Mouse (Mus musculus) midbrain, embryonic 16.5 days (tissue): Measurements from ENCODE around the gene Wdr45b. TPM values are rescaled to one million over a fixed set of nuclear protein-coding genes. Genes with fewer than 3 reads are reported as not detected.
A peak's percentile ranks its signal among the peaks of the same experiment; 100 is the strongest.
"Not testable (repeated sequence)": the region's sequence is repeated elsewhere in the genome, so short reads cannot be mapped to it uniquely, and the experiment has no call there.

Experiments used
- ATAC-seq: fragments of 200-750 bp; cut with Nextera tagmentation; 2 replicates; pipeline ENCODE4 v1.8.0; 2017; ENCODE audit warnings: moderate TSS enrichment
- H3K27ac ChIP-seq: fragments of 300-500 bp; sonication (generic); 2 replicates; pipeline ENCODE4 v1.5.1; 2014; ENCODE audit warnings: mild to moderate bottlenecking, low read length, mixed read lengths
- H3K27me3 ChIP-seq: fragments of 300-500 bp; sonication (generic); 2 replicates; pipeline ENCODE4 v1.6.1; 2014; ENCODE audit warnings: low read depth, low read length, mixed read lengths; ENCODE audit not compliant: control insufficient read depth, insufficient read depth
- H3K36me3 ChIP-seq: fragments of 300-500 bp; sonication (generic); 2 replicates; pipeline ENCODE4 v1.6.1; 2014; ENCODE audit warnings: mild to moderate bottlenecking, low read length, moderate library complexity, mixed read lengths; ENCODE audit not compliant: control insufficient read depth, insufficient read depth
- H3K4me1 ChIP-seq: fragments of 300-500 bp; sonication (generic); 2 replicates; pipeline ENCODE4 v1.6.1; 2014; ENCODE audit warnings: mild to moderate bottlenecking, low read length, mixed read lengths; ENCODE audit not compliant: control insufficient read depth, insufficient read depth
- H3K4me2 ChIP-seq: fragments of 300-500 bp; sonication (generic); 2 replicates; pipeline ENCODE4 v1.6.1; 2014; ENCODE audit warnings: mild to moderate bottlenecking, low read length, mixed read lengths
- H3K4me3 ChIP-seq: fragments of 300-500 bp; sonication (generic); 2 replicates; pipeline ENCODE4 v1.5.1; 2014; ENCODE audit warnings: low read depth, mild to moderate bottlenecking, low read length, moderate library complexity, mixed read lengths
- H3K9ac ChIP-seq: fragments of 300-500 bp; sonication (generic); 2 replicates; pipeline ENCODE4 v1.6.1; 2014; ENCODE audit warnings: low read depth, low read length, mixed read lengths
- H3K9me3 ChIP-seq: fragments of 300-500 bp; sonication (generic); replicated peaks from 2 replicates; pipeline ENCODE4 v1.6.1; 2014; ENCODE audit warnings: mild to moderate bottlenecking, low read length, mixed read lengths; ENCODE audit not compliant: control insufficient read depth, poor library complexity, severe bottlenecking
- WGBS: fragments of 180-500 bp; shearing (Covaris S2); extraction: QIAGEN DNeasy Blood & Tissue Kit; methylation state at CpG from one replicate; pipeline ENCODE4 v1.1.7; 2014; 5-methylcytosine and 5-hydroxymethylcytosine counted together
- polyA plus RNA-seq: library from polyadenylated mRNA; unstranded; fragments of >200 nt; fragmentation: Nextera tagmentation; extraction: Ambion mirVana; gene quantifications from 2 replicates; pipeline ENCODE4 v1.2.1, GENCODE M21; 2015

Gene Wdr45b
- polyA plus RNA-seq, 1 experiment from 2014 or later = 83.4 TPM

DNA sequence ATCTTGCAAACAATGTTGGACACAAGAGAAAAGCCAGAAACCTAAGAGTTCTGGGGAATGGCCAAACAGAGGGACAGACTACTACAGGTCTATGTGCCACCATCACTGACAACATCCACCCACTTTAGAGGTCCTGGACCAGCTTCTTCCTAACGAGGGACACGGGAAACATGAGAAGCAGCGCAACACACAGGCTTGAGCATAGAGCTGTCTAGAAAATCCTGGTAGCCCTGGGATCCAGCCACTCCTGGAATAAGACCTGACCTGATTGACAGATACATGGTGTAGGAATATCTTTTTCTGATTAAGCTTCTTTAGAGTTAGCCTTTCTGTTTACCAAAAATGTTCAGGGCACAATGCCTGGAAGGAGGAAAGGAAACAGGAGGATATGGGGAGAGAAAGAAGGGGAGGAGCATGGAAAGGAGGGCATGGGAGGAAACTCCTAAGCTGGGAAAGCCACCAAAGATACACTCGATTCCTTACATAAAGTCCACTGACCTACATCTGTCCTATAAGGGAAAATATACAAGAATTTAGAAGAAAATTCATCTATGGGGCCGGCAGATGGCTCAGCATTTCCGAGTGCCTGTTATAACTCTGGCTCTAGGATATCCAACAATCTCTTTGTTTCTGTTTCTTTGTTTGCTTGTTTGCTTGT is 16.2 kb upstream of the Wdr45b start:
- H3K4me1 ChIP-seq = no peaks in the 10 kb centered on the region
- no peak overlapping the region for H3K4me3 ChIP-seq
- ATAC-seq = no peak
- H3K27me3 ChIP-seq = no peaks in the 10 kb centered on the region
- 86% methylated on average over 6 of the region's 6 CpGs for WGBS
- H3K36me3 ChIP-seq = no peaks in the 10 kb centered on the region
- H3K9me3 ChIP-seq = no peaks in the 10 kb centered on the region
- H3K9ac ChIP-seq = no peak overlapping the region
- no peak overlapping the region for H3K4me2 ChIP-seq
- H3K27ac ChIP-seq = no peak overlapping the region

DNA sequence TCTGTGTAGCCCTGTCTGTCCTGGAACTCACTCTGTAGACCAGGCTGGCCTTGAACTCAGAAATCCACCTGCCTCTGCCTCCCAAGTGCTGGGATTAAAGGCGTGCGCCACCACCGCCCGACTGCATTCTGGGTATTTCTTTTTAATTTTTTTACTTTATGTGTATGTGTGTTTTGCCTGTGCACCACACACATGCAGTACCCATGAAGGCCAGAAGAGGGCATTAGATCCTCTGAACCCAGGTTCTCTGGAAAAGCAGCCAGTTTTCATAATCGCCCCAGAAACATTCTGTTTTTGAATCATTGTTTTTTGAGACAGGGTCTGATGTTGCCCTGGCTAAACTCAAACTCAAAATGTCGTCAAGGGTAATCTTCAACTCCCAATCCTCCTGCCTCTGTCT is 15.4 kb upstream of the Wdr45b start:
- Histone ChIP-seq H3K4me2 (no peak overlapping the region), H3K27me3 (no peaks in the 10 kb centered on the region), H3K36me3 (no peaks in the 10 kb centered on the region), H3K4me3 (no peak overlapping the region), H3K9me3 (no peaks in the 10 kb centered on the region), H3K4me1 (no peaks in the 10 kb centered on the region), H3K27ac (no peak overlapping the region), H3K9ac (no peak overlapping the region)
- no peak for ATAC-seq
- 58% methylated on average over 6 of the region's 6 CpGs for WGBS

DNA sequence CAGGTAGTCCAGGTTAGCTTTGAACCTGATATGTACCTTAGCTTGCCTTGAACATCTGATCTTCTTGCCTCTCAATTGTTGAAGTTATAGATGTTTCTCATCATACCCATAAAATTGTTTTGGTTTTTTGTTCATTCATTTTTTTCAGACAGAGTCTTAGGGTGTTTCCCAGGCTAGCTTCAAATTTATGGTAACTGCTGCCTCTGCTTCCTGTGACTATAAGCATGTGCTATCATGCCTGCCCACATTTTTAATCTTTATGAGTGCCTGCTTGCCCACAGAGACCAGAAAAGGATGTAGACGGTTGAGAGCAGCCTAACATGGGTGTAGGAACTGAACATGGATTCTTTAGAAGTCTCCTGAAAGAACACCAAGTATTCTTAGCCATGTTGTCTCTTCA is 14.5 kb upstream of the Wdr45b start:
- no peak overlapping the region for H3K4me2 ChIP-seq
- WGBS = 84% methylated on average over 1 of the region's 1 CpGs
- H3K9me3 ChIP-seq = no peaks in the 10 kb centered on the region
- H3K4me3 ChIP-seq = no peak overlapping the region
- no peak for ATAC-seq
- H3K27ac ChIP-seq = no peak overlapping the region
- H3K36me3 ChIP-seq = no peaks in the 10 kb centered on the region
- H3K4me1 ChIP-seq = no peaks in the 10 kb centered on the region
- no peak overlapping the region for H3K9ac ChIP-seq
- no peaks in the 10 kb centered on the region for H3K27me3 ChIP-seq

DNA sequence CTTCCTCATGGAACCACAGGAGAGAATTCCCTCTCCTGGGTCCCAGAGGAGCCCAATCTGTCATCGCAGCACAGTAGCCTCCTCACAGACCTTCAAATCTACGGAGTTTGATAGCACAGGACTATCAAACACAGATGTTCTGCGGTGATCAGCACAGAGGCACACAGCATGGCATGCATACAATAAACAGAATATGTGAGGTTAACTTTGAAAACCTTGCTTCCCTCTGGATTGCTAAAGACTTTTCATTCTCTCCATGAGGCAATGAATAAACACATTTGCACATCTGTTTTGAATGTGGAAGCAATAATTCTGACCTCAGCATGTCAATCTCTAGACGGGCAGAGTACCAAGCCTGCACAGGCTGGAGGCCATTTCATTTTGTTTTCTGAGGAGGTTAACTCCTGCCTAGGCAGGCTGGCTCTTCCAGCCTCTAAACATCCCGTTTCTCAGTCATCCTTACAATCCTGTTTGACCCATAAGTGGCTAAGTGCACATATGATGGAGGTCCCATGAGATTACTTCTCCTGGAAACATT is 13.0 kb upstream of the Wdr45b start:
- H3K4me1 ChIP-seq = no peaks in the 10 kb centered on the region
- H3K9ac ChIP-seq = no peak overlapping the region
- H3K4me2 ChIP-seq = no peak overlapping the region
- no peaks in the 10 kb centered on the region for H3K36me3 ChIP-seq
- no peak for ATAC-seq
- no peak overlapping the region for H3K4me3 ChIP-seq
- H3K9me3 ChIP-seq = no peaks in the 10 kb centered on the region
- H3K27me3 ChIP-seq = no peaks in the 10 kb centered on the region
- 64% methylated on average over 5 of the region's 5 CpGs for WGBS
- no peak overlapping the region for H3K27ac ChIP-seq

DNA sequence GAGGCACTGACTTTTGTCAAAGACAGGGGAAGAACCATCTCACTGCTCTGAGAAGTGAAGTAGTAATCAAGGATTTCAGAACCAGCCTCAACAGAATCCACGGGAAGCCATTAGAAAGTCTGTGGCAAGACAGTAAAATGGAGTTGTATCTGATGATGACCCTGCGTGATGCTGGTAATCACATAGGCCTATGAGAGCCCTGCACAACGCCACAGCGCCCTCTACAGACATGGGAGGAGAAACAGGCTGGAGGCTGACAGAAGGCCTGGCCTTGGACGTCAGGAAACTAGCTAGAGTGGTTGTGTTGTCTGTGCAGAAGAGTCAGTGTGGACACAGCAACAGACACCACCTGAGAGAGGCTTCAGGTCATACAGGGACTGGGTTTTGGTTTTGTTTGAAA is 8.0 kb upstream of the Wdr45b start:
- WGBS = 32% methylated on average over 5 of the region's 5 CpGs
- Histone ChIP-seq H3K9me3 (no peaks in the 10 kb centered on the region), H3K27me3 (no peaks in the 10 kb centered on the region), H3K4me2 (no peak overlapping the region), H3K4me3 (no peak overlapping the region), H3K4me1 (no peaks in the 10 kb centered on the region), H3K9ac (no peak overlapping the region), H3K27ac (no peak overlapping the region), H3K36me3 (no peaks in the 10 kb centered on the region)
- no peak for ATAC-seq

DNA sequence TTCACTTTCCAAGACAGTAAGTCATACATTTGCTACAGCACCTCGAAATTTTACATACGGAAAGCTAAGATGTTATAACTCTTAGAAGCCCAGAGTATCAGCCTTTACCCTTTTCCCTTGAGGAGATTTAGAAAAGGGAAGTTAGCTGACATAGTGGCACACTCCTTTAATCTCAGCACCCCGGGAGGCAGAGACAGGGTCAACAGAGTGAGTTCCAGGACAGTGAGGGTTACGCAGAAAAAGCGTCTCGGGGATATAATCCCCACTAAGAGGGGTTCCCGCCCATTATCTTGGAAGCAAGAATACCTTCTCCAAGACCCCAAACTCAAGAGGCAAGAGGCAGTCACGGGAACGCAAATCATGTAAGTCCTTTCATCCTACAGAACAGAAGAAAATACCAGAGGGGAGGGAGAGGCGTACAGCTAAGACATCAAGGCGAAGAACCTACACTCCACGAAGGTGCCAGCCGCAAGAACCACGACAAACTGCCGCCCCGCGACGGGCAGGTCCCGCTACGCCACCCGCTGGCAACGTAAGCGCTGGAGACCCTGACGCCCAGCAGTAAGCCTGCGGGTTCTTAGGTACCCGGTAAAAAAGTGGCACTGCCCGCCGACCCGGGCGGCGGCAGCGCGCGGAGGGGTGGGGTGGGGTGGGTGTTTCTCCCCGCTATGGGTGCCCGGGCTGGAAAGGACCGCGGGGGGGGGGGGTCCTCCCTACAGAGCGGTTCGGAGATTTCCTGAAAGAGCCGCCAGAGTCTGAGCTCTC is 737 bp downstream of the Wdr45b start:
- Histone ChIP-seq H3K27ac (peak overlapping the region; percentile 87), H3K4me1 (peaks cover 25% of the 10 kb centered on the region), H3K9ac (peak overlapping the region; percentile 91), H3K36me3 (no peaks in the 10 kb centered on the region), H3K27me3 (no peaks in the 10 kb centered on the region), H3K4me3 (peak overlapping the region; percentile 77), H3K9me3 (no peaks in the 10 kb centered on the region), H3K4me2 (peak overlapping the region; percentile 95)
- WGBS = 4% methylated on average over 39 of the region's 41 CpGs
- ATAC-seq = peak; percentile 34; the same call in 1 of the 2 replicates

DNA sequence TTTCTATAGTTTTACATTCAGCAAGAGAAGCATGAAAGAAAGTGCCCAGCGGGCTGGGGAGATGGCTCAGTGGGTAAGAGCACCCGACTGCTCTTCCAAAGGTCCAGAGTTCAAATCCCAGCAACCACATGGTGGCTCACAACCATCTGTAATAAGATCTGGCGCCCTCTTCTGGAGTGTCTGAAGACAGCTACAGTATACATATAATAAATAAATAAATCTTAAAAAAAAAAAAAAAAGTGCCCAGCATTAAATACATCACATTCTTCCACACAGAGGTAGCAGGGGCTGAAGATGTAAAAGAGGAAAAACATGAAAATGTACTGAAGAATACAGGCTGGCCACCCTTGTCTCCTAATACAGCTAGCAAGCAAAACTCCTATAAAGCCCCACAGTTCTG is 5.5 kb downstream of the Wdr45b start:
- 89% methylated on average over 3 of the region's 3 CpGs for WGBS

DNA sequence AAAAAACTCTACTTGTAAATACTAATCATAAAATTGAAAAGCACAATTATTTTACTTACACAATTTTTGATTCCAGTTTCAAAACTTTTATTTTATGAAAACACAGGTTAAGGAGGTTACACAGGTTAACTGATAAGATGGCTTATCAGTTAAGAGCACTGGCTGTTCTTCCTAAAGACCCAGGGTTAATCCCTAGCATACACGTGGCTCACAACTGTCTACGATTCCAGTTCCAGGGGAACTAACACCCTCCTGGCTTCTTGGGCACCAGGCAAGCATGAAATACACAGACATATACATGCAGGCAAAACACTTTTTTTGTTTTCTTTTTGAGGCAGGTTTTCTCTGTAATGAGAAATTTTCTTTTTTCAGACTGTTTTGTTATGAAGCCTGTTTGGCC is 6.1 kb downstream of the Wdr45b start:
- 95% methylated on average over 2 of the region's 2 CpGs for WGBS
- Histone ChIP-seq H3K36me3 (no peaks in the 10 kb centered on the region), H3K4me1 (peaks cover 15% of the 10 kb centered on the region), H3K4me2 (no peak overlapping the region), H3K4me3 (no peak overlapping the region), H3K27ac (no peak overlapping the region), H3K9me3 (no peaks in the 10 kb centered on the region), H3K9ac (no peak overlapping the region), H3K27me3 (no peaks in the 10 kb centered on the region)
- no peak for ATAC-seq

More for the DNA sequence above, 5.5 kb downstream of the Wdr45b start:
- not testable (repeated sequence) for H3K4me3 ChIP-seq, H3K9me3 ChIP-seq, H3K36me3 ChIP-seq, H3K4me2 ChIP-seq, ATAC-seq, H3K27ac ChIP-seq, H3K27me3 ChIP-seq, H3K9ac ChIP-seq
- H3K4me1 ChIP-seq = peaks cover 18% of the 10 kb centered on the region

DNA sequence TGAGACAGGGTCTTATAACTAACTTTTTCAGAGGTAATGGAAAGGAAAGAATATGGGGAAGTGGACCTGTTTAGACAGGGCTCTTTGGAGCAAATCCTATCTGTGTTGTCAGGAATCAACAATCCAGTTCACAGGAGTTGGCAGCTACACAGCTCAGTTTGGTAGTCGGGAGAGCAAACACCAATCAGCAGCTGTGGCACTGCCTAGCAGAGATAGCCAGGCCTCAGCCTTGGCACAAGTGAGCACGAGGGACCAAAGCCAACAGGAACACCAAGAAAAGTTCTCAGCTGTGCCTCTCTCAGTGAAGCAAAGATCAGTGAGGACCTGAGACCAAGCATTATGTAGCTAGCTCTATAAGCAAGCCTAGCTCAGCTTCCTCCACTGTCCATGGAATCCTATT is 7.2 kb downstream of the Wdr45b start:
- H3K4me3 ChIP-seq = no peak overlapping the region
- H3K4me1 ChIP-seq = peaks cover 3% of the 10 kb centered on the region
- WGBS = 90% methylated on average over 2 of the region's 2 CpGs
- H3K27ac ChIP-seq = no peak overlapping the region
- H3K36me3 ChIP-seq = no peaks in the 10 kb centered on the region
- no peaks in the 10 kb centered on the region for H3K27me3 ChIP-seq
- no peak overlapping the region for H3K9ac ChIP-seq
- no peaks in the 10 kb centered on the region for H3K9me3 ChIP-seq
- no peak overlapping the region for H3K4me2 ChIP-seq
- ATAC-seq = no peak
